Mouse (Mus musculus): ENCODE data around the gene Ppp1r14b. TPM values are rescaled to one million over a fixed set of nuclear protein-coding genes. Genes with fewer than 3 reads are reported as not detected.
A peak's percentile ranks its signal among the peaks of the same experiment; 100 is the strongest.
"Not testable (repeated sequence)": the region's sequence is repeated elsewhere in the genome, so short reads cannot be mapped to it uniquely, and the experiment has no call there.

Gene Ppp1r14b
- total and polyA plus RNA-seq, 2 experiments from 2014 or later: 100 to 128 TPM

GRCm38 (mm10) chr19:6989251-6989650 is 14.5 kb downstream of the Ppp1r14b start:
- WGBS: 89% methylated on average over 8 of the region's 8 CpGs
- no peak overlapping the region for H3K27ac ChIP-seq (ENCODE audit: low read depth)
- H3K4me1 ChIP-seq (ENCODE audit: control insufficient read depth, insufficient read depth): peaks cover 16% of the 10 kb centered on the region
- TF ChIP-seq EP300 (IDR thresholded peaks at IDR 0.05; ENCODE audit: low read depth) (no peak), CTCF (IDR thresholded peaks at IDR 0.05; ENCODE audit: low read depth) (no peak)
- DNase-seq (ENCODE audit: low spot score): no peak
- H3K4me3 ChIP-seq (ENCODE audit: low read depth, low read length): no peak overlapping the region
- H3K36me3 ChIP-seq (replicated peaks; ENCODE audit: control insufficient read depth, insufficient read depth, low read length): peaks cover 11% of the 10 kb centered on the region
- H3K27me3 ChIP-seq (ENCODE audit: control insufficient read depth, insufficient read depth, low read length): no peaks in the 10 kb centered on the region
- H3K9ac ChIP-seq (replicated peaks; ENCODE audit: low read depth, low read length): no peak overlapping the region
- H3K9me3 ChIP-seq (replicated peaks; ENCODE audit: control insufficient read depth, low read length): no peaks in the 10 kb centered on the region
- H3K4me2 ChIP-seq (ENCODE audit: low read depth, low read length): no peak overlapping the region
- no peak for ATAC-seq (ENCODE audit: insufficient read depth, low read depth)

DNA sequence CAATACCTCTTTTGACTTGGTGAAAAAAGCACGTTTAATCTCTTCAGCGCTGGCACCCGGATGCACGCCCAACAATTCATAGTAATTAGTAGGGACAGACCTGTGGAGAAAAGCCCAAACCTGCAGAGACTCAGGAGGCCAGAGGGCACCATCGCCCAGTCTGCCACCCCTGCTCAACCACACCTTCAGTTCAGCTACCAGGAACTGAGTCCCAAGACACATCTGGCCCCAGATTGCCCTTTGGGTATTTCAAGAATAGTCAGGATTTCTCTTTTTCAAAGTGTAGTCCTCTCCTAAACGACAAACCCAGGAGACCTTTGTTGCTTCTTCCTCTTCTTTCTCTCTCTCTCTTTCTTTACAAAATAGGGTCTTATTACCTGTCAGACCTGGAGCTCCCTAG is 15.9 kb downstream of the Ppp1r14b start:
- WGBS: 86% methylated on average over 6 of the region's 6 CpGs
- peaks cover 30% of the 10 kb centered on the region for H3K4me1 ChIP-seq (ENCODE audit: control insufficient read depth, insufficient read depth)
- no peak overlapping the region for H3K4me3 ChIP-seq (ENCODE audit: low read depth, low read length)
- ATAC-seq (ENCODE audit: insufficient read depth, low read depth) (no peak), DNase-seq (ENCODE audit: low spot score) (no peak)
- H3K4me2 ChIP-seq (ENCODE audit: low read depth, low read length): no peak overlapping the region
- no peak overlapping the region for H3K27ac ChIP-seq (ENCODE audit: low read depth)
- H3K36me3 ChIP-seq (replicated peaks; ENCODE audit: control insufficient read depth, insufficient read depth, low read length): no peaks in the 10 kb centered on the region; the same call in 1 of the 2 replicates
- no peak overlapping the region for H3K9ac ChIP-seq (replicated peaks; ENCODE audit: low read depth, low read length)
- TF ChIP-seq EP300 (IDR thresholded peaks at IDR 0.05; ENCODE audit: low read depth) (no peak), CTCF (IDR thresholded peaks at IDR 0.05; ENCODE audit: low read depth) (no peak)
- no peaks in the 10 kb centered on the region for H3K27me3 ChIP-seq (ENCODE audit: control insufficient read depth, insufficient read depth, low read length)
- no peaks in the 10 kb centered on the region for H3K9me3 ChIP-seq (replicated peaks; ENCODE audit: control insufficient read depth, low read length)

DNA sequence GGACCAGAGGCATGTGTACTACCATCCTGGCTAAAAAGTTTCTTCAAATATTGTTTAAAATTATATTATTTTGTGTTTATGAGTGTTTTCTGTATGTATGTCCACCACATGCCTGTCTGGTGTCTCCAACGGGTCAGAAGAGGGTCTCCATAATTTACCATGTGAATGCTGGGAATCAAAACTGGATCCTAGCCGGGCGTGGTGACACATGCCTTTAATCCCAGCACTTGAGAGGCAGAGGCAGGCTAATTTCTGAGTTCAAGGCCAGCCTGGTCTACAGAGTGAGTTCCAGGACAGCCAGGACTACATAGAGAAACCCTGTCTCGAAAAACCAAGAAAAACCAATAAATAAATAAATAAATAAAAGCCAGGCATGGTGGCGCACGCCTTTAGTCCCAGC is 16.4 kb downstream of the Ppp1r14b start:
- not testable (repeated sequence) for DNase-seq (ENCODE audit: low spot score); H3K4me3 ChIP-seq (ENCODE audit: low read depth, low read length); H3K27me3 ChIP-seq (ENCODE audit: control insufficient read depth, insufficient read depth, low read length); H3K9me3 ChIP-seq (replicated peaks; ENCODE audit: control insufficient read depth, low read length); H3K4me2 ChIP-seq (ENCODE audit: low read depth, low read length); H3K36me3 ChIP-seq (replicated peaks; ENCODE audit: control insufficient read depth, insufficient read depth, low read length); H3K27ac ChIP-seq (ENCODE audit: low read depth); H3K9ac ChIP-seq (replicated peaks; ENCODE audit: low read depth, low read length); ATAC-seq (ENCODE audit: insufficient read depth, low read depth)
- WGBS: 90% methylated on average over 6 of the region's 6 CpGs
- peaks cover 26% of the 10 kb centered on the region for H3K4me1 ChIP-seq (ENCODE audit: control insufficient read depth, insufficient read depth)

- peaks cover 26% of the 10 kb centered on the region for H3K4me1 ChIP-seq (ENCODE audit: control insufficient read depth, insufficient read depth)
- H3K27me3 ChIP-seq (ENCODE audit: control insufficient read depth, insufficient read depth, low read length): no peaks in the 10 kb centered on the region
- H3K36me3 ChIP-seq (replicated peaks; ENCODE audit: control insufficient read depth, insufficient read depth, low read length): no peaks in the 10 kb centered on the region
- peak within 1 kb of the TSS; percentile 60 for H3K9ac ChIP-seq (replicated peaks; ENCODE audit: low read depth, low read length)
- H3K27ac ChIP-seq (ENCODE audit: low read depth): peak within 1 kb of the TSS; percentile 79
- peak within 1 kb of the TSS; percentile 59 for H3K4me3 ChIP-seq (ENCODE audit: low read depth, low read length)
- TF ChIP-seq CTCF (IDR thresholded peaks at IDR 0.05; ENCODE audit: low read depth) (no peak), EP300 (IDR thresholded peaks at IDR 0.05; ENCODE audit: low read depth) (peak; percentile 54; the same call in 1 of the 2 replicates)
- ATAC-seq (ENCODE audit: insufficient read depth, low read depth) (peak; percentile 94), DNase-seq (ENCODE audit: low spot score) (peak; percentile 98)
- 2% methylated on average over 37 of the region's 37 CpGs for WGBS
- no peaks in the 10 kb centered on the region for H3K9me3 ChIP-seq (replicated peaks; ENCODE audit: control insufficient read depth, low read length)
- H3K4me2 ChIP-seq (ENCODE audit: low read depth, low read length): peak within 1 kb of the TSS; percentile 96
Measured at GRCm38 (mm10) chr19:6992011-6992858, 17.5 kb downstream of the Ppp1r14b start, which contains the start of gene Dnajc4. Gene Dnajc4 (minus strand): TSS chr19:6992572.

GRCm38 (mm10) chr19:6993011-6993770 is 18.4 kb downstream of the Ppp1r14b start:
- Histone ChIP-seq H3K36me3 (replicated peaks; ENCODE audit: control insufficient read depth, insufficient read depth, low read length) (peaks cover 3% of the 10 kb centered on the region; the same call in 1 of the 2 replicates), H3K27me3 (ENCODE audit: control insufficient read depth, insufficient read depth, low read length) (no peaks in the 10 kb centered on the region), H3K4me2 (ENCODE audit: low read depth, low read length) (peak overlapping the region; percentile 96), H3K27ac (ENCODE audit: low read depth) (peak overlapping the region; percentile 79), H3K9ac (replicated peaks; ENCODE audit: low read depth, low read length) (peak overlapping the region; percentile 50; the same call in 1 of the 2 replicates), H3K9me3 (replicated peaks; ENCODE audit: control insufficient read depth, low read length) (no peaks in the 10 kb centered on the region), H3K4me3 (ENCODE audit: low read depth, low read length) (peak overlapping the region; percentile 59), H3K4me1 (ENCODE audit: control insufficient read depth, insufficient read depth) (peaks cover 26% of the 10 kb centered on the region)
- TF ChIP-seq EP300 (IDR thresholded peaks at IDR 0.05; ENCODE audit: low read depth) (no peak), CTCF (IDR thresholded peaks at IDR 0.05; ENCODE audit: low read depth) (no peak)
- WGBS: 60% methylated on average over 14 of the region's 14 CpGs
- ATAC-seq (ENCODE audit: insufficient read depth, low read depth): no peak
- DNase-seq (ENCODE audit: low spot score): no peak

Measured in heart, postnatal 0 days (tissue).